Mouse (Mus musculus) limb, embryonic 15.5 days (tissue): Measurements from ENCODE around the gene Ccl25. TPM values are rescaled to one million over a fixed set of nuclear protein-coding genes. Genes with fewer than 3 reads are reported as not detected.

Experiments used
- ATAC-seq: fragments of 200-750 bp; cut with Nextera tagmentation; 2 replicates; pipeline ENCODE4 v1.8.0; 2017; ENCODE audit warnings: low read depth, moderate TSS enrichment; ENCODE audit not compliant: insufficient number of reproducible peaks, low FRiP score, low TSS enrichment
- H3K27ac ChIP-seq: fragments of 300-500 bp; sonication (generic); 2 replicates; pipeline ENCODE4 v1.5.1; 2015; ENCODE audit warnings: moderate library complexity, mild to moderate bottlenecking, inconsistent platforms
- H3K27me3 ChIP-seq: fragments of 300-500 bp; sonication (generic); 2 replicates; pipeline ENCODE4 v1.6.1; 2015; ENCODE audit warnings: inconsistent platforms
- H3K36me3 ChIP-seq: fragments of 300-500 bp; sonication (generic); 2 replicates; pipeline ENCODE4 v1.6.1; 2015; ENCODE audit warnings: inconsistent platforms
- H3K4me1 ChIP-seq: fragments of 300-500 bp; sonication (generic); 2 replicates; pipeline ENCODE4 v1.6.1; 2015; ENCODE audit warnings: inconsistent platforms
- H3K4me2 ChIP-seq: fragments of 300-500 bp; sonication (generic); 2 replicates; pipeline ENCODE4 v1.6.1; 2015; ENCODE audit warnings: mild to moderate bottlenecking, inconsistent platforms
- H3K4me3 ChIP-seq: fragments of 300-500 bp; sonication (generic); 2 replicates; pipeline ENCODE4 v1.5.1; 2015; ENCODE audit warnings: mild to moderate bottlenecking, inconsistent platforms
- H3K9ac ChIP-seq: fragments of 300-500 bp; sonication (generic); 2 replicates; pipeline ENCODE4 v1.6.1; 2015; ENCODE audit warnings: inconsistent platforms
- H3K9me3 ChIP-seq: fragments of 300-500 bp; sonication (generic); 2 replicates; pipeline ENCODE4 v1.6.1; 2016; ENCODE audit warnings: inconsistent platforms
- WGBS: fragments of 180-500 bp; shearing (Covaris S2); methylation state at CpG from one replicate; pipeline ENCODE4 v1.1.7; 2015; 5-methylcytosine and 5-hydroxymethylcytosine counted together
- polyA plus RNA-seq: library from polyadenylated mRNA; unstranded; fragments of >200 nt; fragmentation: Nextera tagmentation; extraction: Ambion mirVana; gene quantifications from 2 replicates; pipeline ENCODE4 v1.2.1, GENCODE M21; 2015

The Ccl25 gene
- 13.5 and 13.7 TPM in 2 replicates for polyA plus RNA-seq

- Histone ChIP-seq H3K9ac (peak within 1 kb of the TSS; percentile 98), H3K27ac (peak within 1 kb of the TSS; percentile 91), H3K36me3 (peaks cover 51% of the 10 kb centered on the region), H3K9me3 (no peaks in the 10 kb centered on the region), H3K27me3 (no peaks in the 10 kb centered on the region), H3K4me2 (peak within 1 kb of the TSS; percentile 72), H3K4me3 (peak within 1 kb of the TSS; percentile 94), H3K4me1 (peaks cover 32% of the 10 kb centered on the region)
- ATAC-seq: peak; percentile 97
- WGBS: under 1% methylated on average over 62 of the region's 78 CpGs
Measured at GRCm38 (mm10) chr8:4324983-4325750, at the start of gene Ccl25, which contains the start of gene Elavl1. TSS of gene Ccl25 (plus strand) at chr8:4325210. TSS of gene Elavl1 (minus strand) at chr8:4325413.

DNA sequence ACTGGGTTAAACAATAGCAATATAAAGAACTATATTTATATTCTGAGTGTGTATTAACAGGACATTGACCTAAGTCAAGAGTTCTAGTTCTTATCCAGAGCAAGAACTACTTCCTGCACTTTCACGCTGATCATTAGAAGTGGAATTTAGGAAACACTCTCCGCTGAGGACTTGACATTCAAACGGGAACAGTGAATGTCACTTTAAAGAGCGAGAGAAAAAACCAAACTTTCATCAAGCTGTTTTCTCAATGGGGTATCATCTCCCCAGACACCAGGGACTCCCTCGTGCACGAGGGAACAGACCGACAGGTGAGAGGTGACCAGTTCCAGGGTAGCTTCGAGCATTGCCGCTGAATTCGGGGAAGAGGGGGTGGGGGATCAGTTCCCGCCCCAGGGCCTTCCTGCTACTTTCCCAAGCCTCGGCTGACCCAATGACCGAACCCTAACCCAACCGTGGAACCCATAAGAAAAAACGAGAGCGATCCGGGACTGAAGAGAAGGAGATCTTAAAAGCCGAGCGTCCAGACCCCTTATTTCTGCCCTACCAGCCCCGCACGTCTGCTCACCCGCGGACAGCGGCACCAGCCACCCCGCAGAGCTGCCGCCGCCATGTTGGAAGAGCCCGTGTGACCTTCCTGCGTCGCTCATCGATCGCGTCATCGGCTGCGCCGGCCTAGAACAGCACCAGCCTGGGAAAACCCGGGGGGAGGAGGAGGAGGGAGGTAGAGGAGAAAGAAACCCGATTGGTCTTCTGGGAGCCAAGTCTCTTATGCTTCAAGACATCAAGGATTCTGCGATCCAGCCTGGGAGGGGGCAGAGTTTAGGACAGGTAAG lies 49.5 kb upstream of the Ccl25 start, which contains the start of gene Timm44:
Timm44 (minus strand) TSS at position 639 of the 836 bp plus-strand sequence.
- peaks cover 6% of the 10 kb centered on the region for H3K4me1 ChIP-seq
- ATAC-seq: peak; percentile 93
- H3K4me3 ChIP-seq: peak within 1 kb of the TSS; percentile 78
- H3K4me2 ChIP-seq: peak within 1 kb of the TSS; percentile 61
- H3K36me3 ChIP-seq: peaks cover 32% of the 10 kb centered on the region
- no peaks in the 10 kb centered on the region for H3K27me3 ChIP-seq
- H3K9me3 ChIP-seq: no peaks in the 10 kb centered on the region
- H3K9ac ChIP-seq: peak within 1 kb of the TSS; percentile 59
- WGBS: under 1% methylated on average over 39 of the region's 39 CpGs
- peak within 1 kb of the TSS; percentile 71 for H3K27ac ChIP-seq

- Histone ChIP-seq H3K36me3 (peaks cover 27% of the 10 kb centered on the region), H3K4me1 (peaks cover 6% of the 10 kb centered on the region), H3K27me3 (no peaks in the 10 kb centered on the region), H3K4me3 (peak overlapping the region; percentile 78), H3K27ac (peak overlapping the region; percentile 64), H3K9me3 (no peaks in the 10 kb centered on the region), H3K4me2 (peak overlapping the region; percentile 61), H3K9ac (peak overlapping the region; percentile 59)
- WGBS: 23% methylated on average over 9 of the region's 9 CpGs
- peak; percentile 57; the same call in 1 of the 2 replicates for ATAC-seq
Measured at GRCm38 (mm10) chr8:4276111-4276465, 48.9 kb upstream of the Ccl25 start.

GRCm38 (mm10) chr8:4292738-4293137 lies 32.3 kb upstream of the Ccl25 start:
- peaks cover 85% of the 10 kb centered on the region for H3K36me3 ChIP-seq
- ATAC-seq: no peak

DNA sequence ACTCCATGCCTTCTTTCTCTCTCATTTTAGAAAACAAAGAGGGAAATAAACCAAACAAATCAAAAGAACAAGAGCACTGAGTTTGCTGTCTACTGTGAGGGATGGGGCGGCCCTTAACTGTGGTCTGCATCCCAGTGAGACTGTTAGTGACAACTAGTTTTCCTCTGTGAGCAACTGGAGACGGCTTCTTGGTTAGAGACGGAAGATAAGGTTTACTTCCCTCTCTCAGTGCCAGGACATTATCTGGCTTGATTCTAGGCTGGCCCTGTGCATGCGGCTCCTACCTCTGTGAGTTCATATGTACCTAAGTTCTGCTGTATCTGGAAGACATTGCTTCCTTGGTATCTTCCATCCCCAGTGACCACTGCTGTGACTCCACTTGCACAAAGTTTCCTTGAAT lies 27.2 kb upstream of the Ccl25 start:
- 91% methylated on average over 4 of the region's 4 CpGs for WGBS
- Histone ChIP-seq H3K4me1 (no peaks in the 10 kb centered on the region), H3K9ac (no peak overlapping the region), H3K4me2 (no peak overlapping the region), H3K27ac (no peak overlapping the region), H3K9me3 (no peaks in the 10 kb centered on the region), H3K4me3 (no peak overlapping the region), H3K36me3 (peaks cover 88% of the 10 kb centered on the region), H3K27me3 (no peaks in the 10 kb centered on the region)
- no peak for ATAC-seq

More at GRCm38 (mm10) chr8:4292738-4293137, 32.3 kb upstream of the Ccl25 start:
- Histone ChIP-seq H3K4me3 (no peak overlapping the region), H3K4me2 (no peak overlapping the region), H3K9ac (no peak overlapping the region), H3K9me3 (no peaks in the 10 kb centered on the region), H3K4me1 (no peaks in the 10 kb centered on the region), H3K27ac (no peak overlapping the region), H3K27me3 (no peaks in the 10 kb centered on the region)
- 92% methylated on average over 5 of the region's 5 CpGs for WGBS

DNA sequence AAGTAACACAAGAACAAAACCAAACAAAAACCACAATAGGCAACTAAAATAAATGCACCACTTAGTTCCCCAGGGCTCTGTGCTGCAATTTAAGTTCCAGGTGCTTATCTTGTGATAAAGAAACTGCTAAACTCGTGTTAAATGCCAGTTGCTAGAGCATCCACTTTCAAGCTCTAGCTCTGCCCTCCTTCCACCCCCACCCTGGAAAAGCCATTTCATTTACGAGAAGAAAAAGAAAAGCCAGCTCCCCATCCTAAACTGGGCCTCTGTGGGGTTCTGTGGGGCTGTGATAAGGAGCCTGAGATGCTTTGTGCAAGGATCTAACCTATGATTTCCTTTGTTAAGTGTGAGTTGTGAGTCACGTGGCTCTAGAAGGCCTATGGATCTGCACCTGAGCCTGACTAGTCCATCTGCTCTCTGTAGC lies 20.9 kb upstream of the Ccl25 start:
- Histone ChIP-seq H3K4me2 (no peak overlapping the region), H3K9me3 (no peaks in the 10 kb centered on the region), H3K4me3 (no peak overlapping the region), H3K36me3 (peaks cover 88% of the 10 kb centered on the region), H3K27me3 (no peaks in the 10 kb centered on the region), H3K9ac (no peak overlapping the region), H3K27ac (no peak overlapping the region), H3K4me1 (no peaks in the 10 kb centered on the region)
- WGBS: 80% methylated on average over 3 of the region's 3 CpGs
- no peak for ATAC-seq

GRCm38 (mm10) chr8:4305838-4306237 lies 19.2 kb upstream of the Ccl25 start:
- Histone ChIP-seq H3K36me3 (peaks cover 88% of the 10 kb centered on the region), H3K27ac (no peak overlapping the region), H3K4me1 (no peaks in the 10 kb centered on the region), H3K9ac (no peak overlapping the region), H3K27me3 (no peaks in the 10 kb centered on the region), H3K9me3 (no peaks in the 10 kb centered on the region), H3K4me2 (no peak overlapping the region), H3K4me3 (no peak overlapping the region)
- no peak for ATAC-seq
- WGBS: 71% methylated on average over 2 of the region's 2 CpGs

DNA sequence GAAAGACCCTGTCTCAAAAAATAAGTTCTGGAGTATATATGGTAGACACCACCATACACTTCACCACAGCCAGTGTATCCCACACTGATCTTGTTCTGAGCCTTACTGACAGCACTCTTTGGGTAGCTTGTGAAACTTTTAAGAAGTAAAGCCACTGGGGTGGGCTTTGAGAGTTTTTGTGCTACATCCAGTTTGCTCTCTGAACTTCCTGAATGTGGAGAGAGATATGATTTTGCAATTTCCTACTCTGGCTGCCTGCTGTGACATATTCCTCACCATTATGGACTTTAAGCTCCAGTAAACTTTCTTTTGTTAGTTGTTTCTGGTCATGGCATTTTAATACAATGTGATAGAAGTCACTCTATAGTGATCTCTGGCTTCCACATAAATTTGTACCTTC lies 12.9 kb upstream of the Ccl25 start:
- no peak overlapping the region for H3K9ac ChIP-seq
- no peak for ATAC-seq
- no peaks in the 10 kb centered on the region for H3K9me3 ChIP-seq
- no peak overlapping the region for H3K27ac ChIP-seq
- H3K36me3 ChIP-seq: peaks cover 41% of the 10 kb centered on the region
- H3K4me3 ChIP-seq: no peak overlapping the region
- H3K4me2 ChIP-seq: no peak overlapping the region
- no peaks in the 10 kb centered on the region for H3K27me3 ChIP-seq
- H3K4me1 ChIP-seq: 0 out of 2 replicates have a peak, but pooled peaks cover 2% of the 10 kb centered on the region

GRCm38 (mm10) chr8:4313254-4314124 lies 11.5 kb upstream of the Ccl25 start:
- peaks cover 29% of the 10 kb centered on the region for H3K36me3 ChIP-seq
- no peaks in the 10 kb centered on the region for H3K9me3 ChIP-seq
- no peak overlapping the region for H3K4me3 ChIP-seq
- no peak overlapping the region for H3K27ac ChIP-seq
- no peaks in the 10 kb centered on the region for H3K27me3 ChIP-seq
- 49% methylated on average over 3 of the region's 3 CpGs for WGBS
- 0 out of 2 replicates have a peak, but pooled peaks cover 2% of the 10 kb centered on the region for H3K4me1 ChIP-seq
- H3K9ac ChIP-seq: no peak overlapping the region
- ATAC-seq: no peak
- no peak overlapping the region for H3K4me2 ChIP-seq

GRCm38 (mm10) chr8:4314852-4315251 lies 10.2 kb upstream of the Ccl25 start:
- Histone ChIP-seq H3K36me3 (peaks cover 17% of the 10 kb centered on the region), H3K9ac (no peak overlapping the region), H3K4me3 (no peak overlapping the region), H3K27me3 (no peaks in the 10 kb centered on the region), H3K4me2 (no peak overlapping the region), H3K4me1 (peaks cover 4% of the 10 kb centered on the region; the same call in 1 of the 2 replicates), H3K9me3 (no peaks in the 10 kb centered on the region), H3K27ac (no peak overlapping the region)
- no peak for ATAC-seq
- WGBS: 84% methylated on average over 3 of the region's 3 CpGs

DNA sequence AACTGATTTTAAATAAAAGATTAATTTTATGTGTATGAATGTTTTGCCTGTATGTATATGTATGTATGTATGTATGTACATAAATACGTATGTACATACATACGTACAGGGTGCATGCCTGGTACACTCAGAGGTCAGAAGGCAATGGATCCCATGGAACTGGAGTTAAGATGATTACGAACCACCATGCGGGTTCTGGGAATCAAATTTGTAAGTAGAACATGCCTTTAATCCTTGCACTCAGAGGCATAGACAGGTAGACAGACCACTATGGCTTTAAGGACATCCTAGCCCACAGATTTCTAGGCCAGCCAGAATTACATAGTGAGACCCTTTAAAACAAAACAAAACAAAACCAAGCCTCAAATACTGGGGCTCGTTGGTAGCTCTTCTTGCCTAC lies 6.9 kb upstream of the Ccl25 start:
- no peak for ATAC-seq
- no peaks in the 10 kb centered on the region for H3K9me3 ChIP-seq
- no peak overlapping the region for H3K9ac ChIP-seq
- H3K4me1 ChIP-seq: peaks cover 23% of the 10 kb centered on the region
- no peak overlapping the region for H3K27ac ChIP-seq
- no peak overlapping the region for H3K4me2 ChIP-seq
- no peaks in the 10 kb centered on the region for H3K27me3 ChIP-seq
- peaks cover 24% of the 10 kb centered on the region for H3K36me3 ChIP-seq
- 91% methylated on average over 5 of the region's 5 CpGs for WGBS
- no peak overlapping the region for H3K4me3 ChIP-seq
